Mouse (Mus musculus) kidney, postnatal 10 days (tissue): ENCODE data around the gene Tek.

Experiments used
- DNase-seq: peaks from one replicate; pipeline ENCODE4 v3.0.0; 2021; ENCODE audit warnings: mixed read lengths

Gene Tek

GRCm38 (mm10) chr4:94810616-94811015, 71.5 kb downstream of the Tek start:
- no peak for DNase-seq

- peak; percentile 24 for DNase-seq
Measured at GRCm38 (mm10) chr4:94826891-94827290, 87.8 kb downstream of the Tek start.

GRCm38 (mm10) chr4:94827429-94827828, 88.3 kb downstream of the Tek start:
- peak; percentile 17 for DNase-seq

GRCm38 (mm10) chr4:94829924-94830386, 90.9 kb downstream of the Tek start:
- peak; percentile 67 for DNase-seq

- peak; percentile 25 for DNase-seq
Measured at GRCm38 (mm10) chr4:94837061-94837460, 98.0 kb downstream of the Tek start.

GRCm38 (mm10) chr4:94853301-94853700, 114.2 kb downstream of the Tek start:
- DNase-seq = peak; percentile 48

- DNase-seq = no peak
Measured at GRCm38 (mm10) chr4:94854270-94854669, 115.2 kb downstream of the Tek start.

- no peak for DNase-seq
Measured at GRCm38 (mm10) chr4:94855201-94855600, 116.1 kb downstream of the Tek start.

- peak; percentile 30 for DNase-seq
Measured at GRCm38 (mm10) chr4:94900744-94901143, 161.7 kb downstream of the Tek start.

GRCm38 (mm10) chr4:94901780-94902179, 162.7 kb downstream of the Tek start:
- no peak for DNase-seq
